Mouse (Mus musculus) megakaryocyte, embryonic 14.5 days (primary cell): ENCODE measurements around the gene Slc4a4.

ENCODE experiments used
- FLI1 ChIP-seq: IDR thresholded peaks from 2 replicates; pipeline ENCODE4 v1.6.1; 2012; ENCODE audit warnings: low read length, inconsistent platforms, mixed read lengths
- GATA1 ChIP-seq: IDR thresholded peaks from 3 replicates; pipeline ENCODE4 v1.6.1; 2012; ENCODE audit warnings: mixed read lengths, low read length, inconsistent platforms, borderline replicate concordance

DNA sequence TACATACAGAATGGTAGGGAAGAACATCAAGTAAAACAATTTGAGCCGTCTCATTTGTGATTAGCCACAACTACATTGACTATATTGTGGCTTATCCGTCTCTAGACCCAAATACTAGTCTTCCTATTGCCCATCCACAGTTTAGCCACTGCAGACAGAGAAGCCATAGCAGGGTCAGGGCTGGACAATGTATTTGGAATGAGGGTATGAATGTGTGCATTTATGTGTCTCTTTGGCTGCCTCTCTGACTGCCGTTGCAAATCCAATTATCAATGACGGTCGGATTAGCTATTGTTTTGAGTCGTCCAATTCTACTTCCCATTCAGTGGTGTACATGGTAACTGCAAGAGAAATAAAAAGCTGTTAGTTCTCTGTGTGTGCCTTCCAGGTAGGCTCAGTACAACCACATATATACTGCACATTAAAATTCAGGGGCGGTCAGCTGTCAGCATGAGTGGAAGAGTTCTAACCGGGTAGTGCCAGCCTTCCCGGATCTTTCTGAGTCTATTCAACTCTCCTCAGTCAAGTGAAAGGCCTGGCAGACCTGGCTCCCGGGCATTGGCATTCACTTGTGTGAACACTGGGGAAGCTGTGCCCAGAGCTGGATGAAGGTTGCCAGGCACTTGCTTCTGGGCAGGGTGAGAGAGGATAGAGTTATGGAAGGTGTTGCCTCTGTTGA is 59.2 kb downstream of the Slc4a4 start:
- TF ChIP-seq GATA1 (no peak), FLI1 (no peak)
